Mouse (Mus musculus): ENCODE measurements around the gene Fzd4. TPM values are rescaled to one million over a fixed set of nuclear protein-coding genes. Genes with fewer than 3 reads are reported as not detected.

Fzd4 gene
- polyA plus RNA-seq, 1 experiment: 5.0 TPM

- Histone ChIP-seq H3K79me2 (ENCODE audit: control insufficient read depth, insufficient read depth) (no peaks in the 10 kb centered on the region), H3K4me2 (ENCODE audit: low read depth) (no peak overlapping the region), H3K36me3 (ENCODE audit: control insufficient read depth, insufficient read depth) (no peaks in the 10 kb centered on the region), H3K4me3 (no peak overlapping the region), H3K27me3 (ENCODE audit: control insufficient read depth, insufficient read depth, insufficient read length) (no peaks in the 10 kb centered on the region), H3ac (ENCODE audit: control insufficient read depth, insufficient read length) (no peak overlapping the region)
- TF ChIP-seq MYOG (IDR thresholded peaks at IDR 0.05; ENCODE audit: control insufficient read depth in 1 of 3, insufficient read depth in 1 of 3, insufficient read length in 2 of 3, low read depth in 2 of 3): peak; percentile 7 to 77 (median 42)
- no peak for TF ChIP-seq TCF12 (IDR thresholded peaks at IDR 0.05; ENCODE audit: insufficient read depth, poor library complexity, severe bottlenecking)
- TF ChIP-seq CEBPB (IDR thresholded peaks at IDR 0.05; ENCODE audit: insufficient read depth, poor library complexity, severe bottlenecking): no peak
- no peak for TF ChIP-seq POLR2A (IDR thresholded peaks at IDR 0.05; ENCODE audit: insufficient read length, low read depth)
- peak in 2 of 3 experiments; percentile 63 to 65 for TF ChIP-seq MYOD1 (IDR thresholded peaks at IDR 0.05; ENCODE audit: control insufficient read depth in 1 of 3, insufficient read length in 2 of 3, low read depth in 2 of 3)
- no peak for TF ChIP-seq TCF3 (IDR thresholded peaks at IDR 0.05; ENCODE audit: insufficient read length, low read depth)
- no peak for TF ChIP-seq SRF (IDR thresholded peaks at IDR 0.05; ENCODE audit: control insufficient read depth, insufficient read length, low read depth)
- no peak for TF ChIP-seq POLR2AphosphoS2 (IDR thresholded peaks at IDR 0.05; ENCODE audit: insufficient read length, low read depth)
Measured at GRCm38 (mm10) chr7:89442242-89442641, 38.1 kb downstream of the Fzd4 start.

GRCm38 (mm10) chr7:89445137-89445536 lies 41.0 kb downstream of the Fzd4 start:
- TF ChIP-seq CEBPB (IDR thresholded peaks at IDR 0.05; ENCODE audit: insufficient read depth, poor library complexity, severe bottlenecking): peak; percentile 45; the same call in 1 of the 2 replicates
- TF ChIP-seq MYOD1 (IDR thresholded peaks at IDR 0.05; ENCODE audit: control insufficient read depth in 1 of 3, insufficient read length in 2 of 3, low read depth in 2 of 3): no peak
- TF ChIP-seq USF1 (IDR thresholded peaks at IDR 0.05; ENCODE audit: low read depth): no peak
- TF ChIP-seq MYOG (IDR thresholded peaks at IDR 0.05; ENCODE audit: control insufficient read depth in 1 of 3, insufficient read depth in 1 of 3, insufficient read length in 2 of 3, low read depth in 2 of 3): no peak
- no peak overlapping the region for H3K4me3 ChIP-seq
- H3K36me3 ChIP-seq (ENCODE audit: control insufficient read depth, insufficient read depth): no peaks in the 10 kb centered on the region
- H3K79me2 ChIP-seq (ENCODE audit: control insufficient read depth, insufficient read depth): no peaks in the 10 kb centered on the region
- H3ac ChIP-seq (ENCODE audit: control insufficient read depth, insufficient read length): no peak overlapping the region
- H3K27me3 ChIP-seq (ENCODE audit: control insufficient read depth, insufficient read depth, insufficient read length): no peaks in the 10 kb centered on the region
- peak overlapping the region; percentile 16 for H3K4me2 ChIP-seq (ENCODE audit: low read depth)

GRCm38 (mm10) chr7:89450312-89450711 lies 46.2 kb downstream of the Fzd4 start:
- Histone ChIP-seq H3ac (ENCODE audit: control insufficient read depth, insufficient read length) (no peak overlapping the region), H3K27me3 (ENCODE audit: control insufficient read depth, insufficient read depth, insufficient read length) (no peaks in the 10 kb centered on the region), H3K4me3 (no peak overlapping the region), H3K36me3 (ENCODE audit: control insufficient read depth, insufficient read depth) (no peaks in the 10 kb centered on the region), H3K79me2 (ENCODE audit: control insufficient read depth, insufficient read depth) (no peaks in the 10 kb centered on the region), H3K4me2 (ENCODE audit: low read depth) (no peak overlapping the region)
- TF ChIP-seq SRF (IDR thresholded peaks at IDR 0.05; ENCODE audit: control insufficient read depth, insufficient read length, low read depth): no peak
- no peak for TF ChIP-seq MAX (IDR thresholded peaks at IDR 0.05; ENCODE audit: low read depth)
- TF ChIP-seq POLR2A (IDR thresholded peaks at IDR 0.05; ENCODE audit: insufficient read length, low read depth): no peak
- TF ChIP-seq MYOG (IDR thresholded peaks at IDR 0.05; ENCODE audit: control insufficient read depth in 1 of 3, insufficient read depth in 1 of 3, insufficient read length in 2 of 3, low read depth in 2 of 3): no peak
- TF ChIP-seq REST (IDR thresholded peaks at IDR 0.05; ENCODE audit: insufficient read depth, insufficient read length): no peak
- TF ChIP-seq TCF12 (IDR thresholded peaks at IDR 0.05; ENCODE audit: insufficient read depth, poor library complexity, severe bottlenecking): no peak
- TF ChIP-seq E2F4 (IDR thresholded peaks at IDR 0.05; ENCODE audit: insufficient read depth): no peak
- no peak for TF ChIP-seq TCF3 (IDR thresholded peaks at IDR 0.05; ENCODE audit: insufficient read length, low read depth)
- no peak for TF ChIP-seq POLR2AphosphoS2 (IDR thresholded peaks at IDR 0.05; ENCODE audit: insufficient read length, low read depth)
- no peak for TF ChIP-seq MYOD1 (IDR thresholded peaks at IDR 0.05; ENCODE audit: control insufficient read depth in 1 of 3, insufficient read length in 2 of 3, low read depth in 2 of 3)
- TF ChIP-seq USF1 (IDR thresholded peaks at IDR 0.05; ENCODE audit: low read depth): no peak
- no peak for TF ChIP-seq CEBPB (IDR thresholded peaks at IDR 0.05; ENCODE audit: insufficient read depth, poor library complexity, severe bottlenecking)

- H3K4me3 ChIP-seq: no peak overlapping the region
- no peak for TF ChIP-seq POLR2A (IDR thresholded peaks at IDR 0.05; ENCODE audit: insufficient read length, low read depth)
- no peak for TF ChIP-seq CEBPB (IDR thresholded peaks at IDR 0.05; ENCODE audit: insufficient read depth, poor library complexity, severe bottlenecking)
- TF ChIP-seq TCF12 (IDR thresholded peaks at IDR 0.05; ENCODE audit: insufficient read depth, poor library complexity, severe bottlenecking): no peak
- TF ChIP-seq SRF (IDR thresholded peaks at IDR 0.05; ENCODE audit: control insufficient read depth, insufficient read length, low read depth): no peak
- TF ChIP-seq USF1 (IDR thresholded peaks at IDR 0.05; ENCODE audit: low read depth): no peak
- TF ChIP-seq MYOG (IDR thresholded peaks at IDR 0.05; ENCODE audit: control insufficient read depth in 1 of 3, insufficient read depth in 1 of 3, insufficient read length in 2 of 3, low read depth in 2 of 3): no peak
- TF ChIP-seq MAX (IDR thresholded peaks at IDR 0.05; ENCODE audit: low read depth): no peak
- TF ChIP-seq REST (IDR thresholded peaks at IDR 0.05; ENCODE audit: insufficient read depth, insufficient read length): no peak
- no peak for TF ChIP-seq E2F4 (IDR thresholded peaks at IDR 0.05; ENCODE audit: insufficient read depth)
- H3K27me3 ChIP-seq (ENCODE audit: control insufficient read depth, insufficient read depth, insufficient read length): no peaks in the 10 kb centered on the region
- no peak overlapping the region for H3ac ChIP-seq (ENCODE audit: control insufficient read depth, insufficient read length)
- no peak overlapping the region for H3K4me2 ChIP-seq (ENCODE audit: low read depth)
- H3K36me3 ChIP-seq (ENCODE audit: control insufficient read depth, insufficient read depth): no peaks in the 10 kb centered on the region
- no peaks in the 10 kb centered on the region for H3K79me2 ChIP-seq (ENCODE audit: control insufficient read depth, insufficient read depth)
Measured at GRCm38 (mm10) chr7:89456380-89457076, 52.4 kb downstream of the Fzd4 start.

- no peaks in the 10 kb centered on the region for H3K27me3 ChIP-seq (ENCODE audit: control insufficient read depth, insufficient read depth, insufficient read length)
Measured at GRCm38 (mm10) chr7:89459691-89460090, 55.5 kb downstream of the Fzd4 start.

More at GRCm38 (mm10) chr7:89459691-89460090, 55.5 kb downstream of the Fzd4 start:
- Histone ChIP-seq H3K4me3 (no peak overlapping the region), H3ac (ENCODE audit: control insufficient read depth, insufficient read length) (no peak overlapping the region), H3K79me2 (ENCODE audit: control insufficient read depth, insufficient read depth) (no peaks in the 10 kb centered on the region), H3K36me3 (ENCODE audit: control insufficient read depth, insufficient read depth) (no peaks in the 10 kb centered on the region), H3K4me2 (ENCODE audit: low read depth) (no peak overlapping the region)
- TF ChIP-seq MYOG (IDR thresholded peaks at IDR 0.05; ENCODE audit: control insufficient read depth in 1 of 3, insufficient read depth in 1 of 3, insufficient read length in 2 of 3, low read depth in 2 of 3) (no peak), CEBPB (IDR thresholded peaks at IDR 0.05; ENCODE audit: insufficient read depth, poor library complexity, severe bottlenecking) (no peak), MAX (IDR thresholded peaks at IDR 0.05; ENCODE audit: low read depth) (no peak), TCF12 (IDR thresholded peaks at IDR 0.05; ENCODE audit: insufficient read depth, poor library complexity, severe bottlenecking) (no peak), TCF3 (IDR thresholded peaks at IDR 0.05; ENCODE audit: insufficient read length, low read depth) (no peak), REST (IDR thresholded peaks at IDR 0.05; ENCODE audit: insufficient read depth, insufficient read length) (no peak), POLR2AphosphoS2 (IDR thresholded peaks at IDR 0.05; ENCODE audit: insufficient read length, low read depth) (no peak), E2F4 (IDR thresholded peaks at IDR 0.05; ENCODE audit: insufficient read depth) (no peak), POLR2A (IDR thresholded peaks at IDR 0.05; ENCODE audit: insufficient read length, low read depth) (no peak), USF1 (IDR thresholded peaks at IDR 0.05; ENCODE audit: low read depth) (no peak), SRF (IDR thresholded peaks at IDR 0.05; ENCODE audit: control insufficient read depth, insufficient read length, low read depth) (no peak), MYOD1 (IDR thresholded peaks at IDR 0.05; ENCODE audit: control insufficient read depth in 1 of 3, insufficient read length in 2 of 3, low read depth in 2 of 3) (no peak)

Measured in myocyte (in vitro differentiated cells).